Mouse (Mus musculus) gastrocnemius, postnatal 14 days (tissue): ENCODE data around the gene Eipr1. TPM values are rescaled to one million over a fixed set of nuclear protein-coding genes. Genes with fewer than 3 reads are reported as not detected.

Source experiments
- DNase-seq: peaks from one replicate; pipeline ENCODE4 v3.0.0; 2021; ENCODE audit warnings: mixed read lengths
- intact Hi-C: fragments of 180-260 bp; cut with DNase I; formaldehyde crosslinking; loops from one replicate; pipeline ENCODE4 v1.15.1; 2025; ENCODE audit warnings: low total_unique reads
- total RNA-seq, 2 experiments: library from RNA; stranded (reverse); gene quantifications; 2 replicates each; pipeline ENCODE4 v1.2.3; 2021

Eipr1 gene
- total RNA-seq, 2 experiments from 2014 or later: 6.4 to 7.0 TPM

GRCm38 (mm10) chr12:28868794-28869193, 117.2 kb downstream of the Eipr1 start:
- intact Hi-C loops: no loop called here
- DNase-seq: no peak

GRCm38 (mm10) chr12:28872271-28872670, 120.7 kb downstream of the Eipr1 start:
- no peak for DNase-seq
- intact Hi-C loops: no loop called here

GRCm38 (mm10) chr12:28874781-28875251, 123.2 kb downstream of the Eipr1 start:
- intact Hi-C loops: no loop called here
- DNase-seq: no peak

- intact Hi-C loops: no loop called here
- DNase-seq: no peak
Measured at GRCm38 (mm10) chr12:28875471-28875870, 123.9 kb downstream of the Eipr1 start.

- intact Hi-C loops: no loop called here
- DNase-seq: no peak
Measured at GRCm38 (mm10) chr12:28880471-28880870, 128.9 kb downstream of the Eipr1 start.

- DNase-seq: no peak
- intact Hi-C loops: no loop called here
Measured at GRCm38 (mm10) chr12:28887712-28888111, 136.1 kb downstream of the Eipr1 start.

- intact Hi-C loops: no loop called here
Measured at GRCm38 (mm10) chr12:28889068-28889674, 137.6 kb downstream of the Eipr1 start.

GRCm38 (mm10) chr12:28891523-28891922, 139.9 kb downstream of the Eipr1 start:
- intact Hi-C loops: no loop called here
- DNase-seq: no peak

More at GRCm38 (mm10) chr12:28889068-28889674, 137.6 kb downstream of the Eipr1 start:
- no peak for DNase-seq

GRCm38 (mm10) chr12:28896577-28896976, 145.0 kb downstream of the Eipr1 start:
- intact Hi-C loops: no loop called here
- no peak for DNase-seq

- intact Hi-C loops: no loop called here
- no peak for DNase-seq
Measured at GRCm38 (mm10) chr12:28898307-28898706, 146.7 kb downstream of the Eipr1 start.

GRCm38 (mm10) chr12:28899696-28900095, 148.1 kb downstream of the Eipr1 start:
- intact Hi-C loops: no loop called here

GRCm38 (mm10) chr12:28900341-28900740, 148.7 kb downstream of the Eipr1 start:
- no peak for DNase-seq
- intact Hi-C loops: no loop called here

More at GRCm38 (mm10) chr12:28899696-28900095, 148.1 kb downstream of the Eipr1 start:
- no peak for DNase-seq

GRCm38 (mm10) chr12:28902132-28902531, 150.5 kb downstream of the Eipr1 start:
- intact Hi-C loops: no loop called here
- no peak for DNase-seq

- no peak for DNase-seq
- intact Hi-C loops: no loop called here
Measured at GRCm38 (mm10) chr12:28903082-28903481, 151.5 kb downstream of the Eipr1 start.

- DNase-seq: no peak
- intact Hi-C loops: no loop called here
Measured at GRCm38 (mm10) chr12:28905486-28905885, 153.9 kb downstream of the Eipr1 start.

- intact Hi-C loops: no loop called here
- DNase-seq: no peak
Measured at GRCm38 (mm10) chr12:28906016-28906415, 154.4 kb downstream of the Eipr1 start.

- DNase-seq: no peak
- intact Hi-C loops: no loop called here
Measured at GRCm38 (mm10) chr12:28906809-28907297, 155.2 kb downstream of the Eipr1 start.

- intact Hi-C loops: no loop called here
Measured at GRCm38 (mm10) chr12:28907814-28908213, 156.2 kb downstream of the Eipr1 start.

GRCm38 (mm10) chr12:28909851-28910250, 158.2 kb downstream of the Eipr1 start:
- intact Hi-C loops: no loop called here
- no peak for DNase-seq

More at GRCm38 (mm10) chr12:28907814-28908213, 156.2 kb downstream of the Eipr1 start:
- no peak for DNase-seq

- intact Hi-C loops: no loop called here
- DNase-seq: no peak
Measured at GRCm38 (mm10) chr12:28910568-28910967, 159.0 kb downstream of the Eipr1 start.

- no peak for DNase-seq
- intact Hi-C loops: no loop called here
Measured at GRCm38 (mm10) chr12:28912351-28912936, 160.8 kb downstream of the Eipr1 start.
